13 mouse cellular contexts compared by ENCODE assay signal in the genomic region with DNA sequence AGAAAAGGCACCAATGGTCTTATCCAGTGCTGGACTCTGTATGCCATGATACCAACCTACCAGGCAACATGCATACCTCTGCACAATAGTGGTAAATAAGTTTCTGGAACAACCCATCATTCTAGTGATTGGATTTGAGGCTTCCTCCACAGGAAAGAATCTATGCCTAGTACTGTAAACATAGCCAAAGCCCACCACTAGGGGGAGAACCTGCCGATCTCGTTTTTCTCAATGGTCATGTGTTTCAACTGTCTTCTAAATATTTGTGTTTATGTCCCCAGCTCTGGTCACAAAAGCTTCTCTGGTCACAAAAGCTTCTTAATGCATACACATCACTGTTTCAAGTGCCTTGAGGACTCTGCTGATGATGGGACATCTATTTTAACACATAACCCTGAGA. TPM values are rescaled to one million over a fixed set of nuclear protein-coding genes. Genes with fewer than 3 reads are reported as not detected.
DNase-seq lines count a peak whose midpoint lies in the region; ATAC-seq and TF ChIP-seq lines count a peak whose summit lies in the region.
"Had no signal": no experiment of that assay in that cellular context is flagged by ENCODE, and none has a peak within 500 bp of the region (broad histone marks: within the 10 kb centered on the region; RNA-seq: fewer than 3 reads in every experiment).

No protein-coding gene starts in this region.

- TF ChIP-seq RAD21 in MEL (IDR thresholded peaks at IDR 0.05; ENCODE audit: low read depth, low read length) = peak; percentile 6

- H3K4me2 ChIP-seq in hindbrain, embryonic 11.5 days (replicated peaks; ENCODE audit: low read depth, low read length) = no peak overlapping the region
- H3K4me2 ChIP-seq in hindbrain, embryonic 13.5 days = no peak overlapping the region
- no peak overlapping the region for H3K4me2 ChIP-seq in forebrain, embryonic 16.5 days (ENCODE audit: low read length)
- H3K4me2 ChIP-seq: embryonic facial prominence, embryonic 13.5 days; limb, embryonic 15.5 days had no signal

- peak; percentile 17 for DNase-seq in hindbrain, embryonic 11.5 days (ENCODE audit: low spot score)
- DNase-seq in lung, postnatal 10 days = peak; percentile 11
- DNase-seq in lung, postnatal 4 days = no peak
- DNase-seq in MEL (ENCODE audit: low read depth, low spot score) = peak; percentile 6
- DNase-seq in lung, postnatal 36 days = peak; percentile 19
- no peak for DNase-seq in layer of hippocampus, adult 9-11 months
- DNase-seq: cerebellum, adult 2 months had no signal

- no peak for TF ChIP-seq POLR2A in MEL (IDR thresholded peaks at IDR 0.05; ENCODE audit: control insufficient read depth in 1 of 2, insufficient read depth in 1 of 2, low read depth in 1 of 2, low read length in 2 of 2, poor library complexity in 1 of 2)

- 51% methylated on average over 2 of the region's 2 CpGs for WGBS in hindbrain, embryonic 11.5 days
- 71% methylated on average over 2 of the region's 2 CpGs for WGBS in hindbrain, embryonic 13.5 days
- WGBS in forebrain, embryonic 16.5 days = 65% methylated on average over 2 of the region's 2 CpGs

- no peaks in the 10 kb centered on the region for H3K36me3 ChIP-seq in hindbrain, embryonic 11.5 days (ENCODE audit: control insufficient read depth, insufficient read depth, low read length)
- H3K36me3 ChIP-seq in hindbrain, embryonic 13.5 days = no peaks in the 10 kb centered on the region
- H3K36me3 ChIP-seq in MEL (ENCODE audit: control insufficient read depth in 1 of 2, insufficient read depth in 2 of 2, low read length in 2 of 2) = no peaks in the 10 kb centered on the region
- H3K36me3 ChIP-seq in forebrain, embryonic 16.5 days (ENCODE audit: control insufficient read depth, insufficient read depth) = no peaks in the 10 kb centered on the region
- H3K36me3 ChIP-seq: embryonic facial prominence, embryonic 13.5 days; hindbrain, embryonic 10.5 days; limb, embryonic 15.5 days had no signal

- no peak overlapping the region for H3K27ac ChIP-seq in hindbrain, embryonic 11.5 days (ENCODE audit: low read depth, low read length)
- H3K27ac ChIP-seq in hindbrain, embryonic 13.5 days = no peak overlapping the region
- H3K27ac ChIP-seq in MEL (ENCODE audit: control insufficient read depth, low read depth, low read length) = no peak overlapping the region
- no peak overlapping the region for H3K27ac ChIP-seq in forebrain, embryonic 16.5 days (ENCODE audit: low read length)
- H3K27ac ChIP-seq: embryonic facial prominence, embryonic 13.5 days; hindbrain, embryonic 10.5 days; limb, embryonic 15.5 days had no signal

- H3K4me3 ChIP-seq in hindbrain, embryonic 11.5 days (ENCODE audit: low read depth, low read length) = no peak overlapping the region
- H3K4me3 ChIP-seq in hindbrain, embryonic 13.5 days = no peak overlapping the region
- no peak overlapping the region for H3K4me3 ChIP-seq in MEL (ENCODE audit: control insufficient read depth in 1 of 2, insufficient read depth in 1 of 2, low read depth in 2 of 2, low read length in 2 of 2)
- no peak overlapping the region for H3K4me3 ChIP-seq in forebrain, embryonic 16.5 days (replicated peaks; ENCODE audit: low read length)
- H3K4me3 ChIP-seq: embryonic facial prominence, embryonic 13.5 days; hindbrain, embryonic 10.5 days; limb, embryonic 15.5 days had no signal

- H3K9ac ChIP-seq in hindbrain, embryonic 11.5 days (ENCODE audit: low read depth, low read length) = no peak overlapping the region
- H3K9ac ChIP-seq in hindbrain, embryonic 13.5 days = no peak overlapping the region
- H3K9ac ChIP-seq in MEL (ENCODE audit: control insufficient read depth, low read depth, low read length, poor library complexity, severe bottlenecking) = no peak overlapping the region
- H3K9ac ChIP-seq in forebrain, embryonic 16.5 days (replicated peaks; ENCODE audit: low read depth, low read length) = no peak overlapping the region
- H3K9ac ChIP-seq: embryonic facial prominence, embryonic 13.5 days; limb, embryonic 15.5 days had no signal

- H3K9me3 ChIP-seq in hindbrain, embryonic 11.5 days (ENCODE audit: control insufficient read depth, low read length) = no peaks in the 10 kb centered on the region
- H3K9me3 ChIP-seq in hindbrain, embryonic 13.5 days = no peaks in the 10 kb centered on the region
- H3K9me3 ChIP-seq in MEL (replicated peaks; ENCODE audit: insufficient read depth, low read length) = no peaks in the 10 kb centered on the region
- no peaks in the 10 kb centered on the region for H3K9me3 ChIP-seq in forebrain, embryonic 16.5 days (ENCODE audit: control insufficient read depth, low read length)
- H3K9me3 ChIP-seq: embryonic facial prominence, embryonic 13.5 days; hindbrain, embryonic 10.5 days; limb, embryonic 15.5 days had no signal

- no peaks in the 10 kb centered on the region for H3K27me3 ChIP-seq in hindbrain, embryonic 11.5 days (ENCODE audit: control insufficient read depth, insufficient read depth, low read length)
- H3K27me3 ChIP-seq in hindbrain, embryonic 13.5 days = no peaks in the 10 kb centered on the region
- H3K27me3 ChIP-seq in MEL (ENCODE audit: control insufficient read depth in 1 of 2, insufficient read depth in 2 of 2, low read length in 2 of 2) = no peaks in the 10 kb centered on the region
- H3K27me3 ChIP-seq in forebrain, embryonic 16.5 days (replicated peaks; ENCODE audit: control insufficient read depth, insufficient read depth, low read length) = no peaks in the 10 kb centered on the region
- H3K27me3 ChIP-seq: embryonic facial prominence, embryonic 13.5 days; limb, embryonic 15.5 days had no signal

- TF ChIP-seq EP300 in MEL (IDR thresholded peaks at IDR 0.05; ENCODE audit: low read depth in 1 of 2, low read length in 2 of 2) = no peak

- H3K4me1 ChIP-seq in hindbrain, embryonic 11.5 days (replicated peaks; ENCODE audit: control insufficient read depth, insufficient read depth, low read length) = no peaks in the 10 kb centered on the region
- H3K4me1 ChIP-seq in hindbrain, embryonic 13.5 days (replicated peaks) = no peaks in the 10 kb centered on the region
- no peaks in the 10 kb centered on the region for H3K4me1 ChIP-seq in MEL (ENCODE audit: control insufficient read depth in 1 of 2, insufficient read depth in 2 of 2, low read length in 2 of 2)
- no peaks in the 10 kb centered on the region for H3K4me1 ChIP-seq in forebrain, embryonic 16.5 days (replicated peaks; ENCODE audit: control insufficient read depth, insufficient read depth, low read length)
- H3K4me1 ChIP-seq: embryonic facial prominence, embryonic 13.5 days; hindbrain, embryonic 10.5 days; limb, embryonic 15.5 days had no signal

- ATAC-seq in hindbrain, embryonic 11.5 days (ENCODE audit: low FRiP score) = no peak
- no peak for ATAC-seq in hindbrain, embryonic 13.5 days (ENCODE audit: low FRiP score)
- no peak for ATAC-seq in forebrain, embryonic 16.5 days
- ATAC-seq: forebrain, embryonic 14.5 days had no signal

- peak in 1 of 3 experiments; percentile 29; a peak in 2 of 6 replicates for TF ChIP-seq CTCF in MEL (IDR thresholded peaks at IDR 0.05 in 2 of 3, conservative IDR thresholded peaks at IDR 0.05 in 1 of 3; ENCODE audit: control insufficient read depth in 1 of 3, insufficient read depth in 1 of 3, low read depth in 2 of 3, low read length in 3 of 3, poor library complexity in 1 of 3, severe bottlenecking in 1 of 3)

- no peaks in the 10 kb centered on the region for H3K79me2 ChIP-seq in MEL (ENCODE audit: control insufficient read depth, insufficient read depth, low read length, poor library complexity)

TF ChIP-seq in MEL, 35 proteins besides CTCF, POLR2A, EP300 and RAD21:
- TF ChIP-seq MXI1 (IDR thresholded peaks at IDR 0.05; ENCODE audit: low read depth, low read length) (no peak), SMC3 (IDR thresholded peaks at IDR 0.05; ENCODE audit: low read depth, low read length) (peak; percentile 37), MEF2A (IDR thresholded peaks at IDR 0.05; ENCODE audit: extremely low read depth, insufficient replicate concordance, low read depth, low read length, poor library complexity, severe bottlenecking) (no peak)
TF ChIP-seq in MEL: peak in this region for 1.

RNA-seq across cellular contexts. Expression of a gene that starts 43.4 kb away (rescaled TPM):
- polyA plus RNA-seq in hindbrain, embryonic 11.5 days (2014; fragmentation: Nextera tagmentation; extraction: Ambion mirVana) = 357 and 383 TPM in 2 replicates
- 244 and 250 TPM in 2 replicates for polyA plus RNA-seq in hindbrain, embryonic 13.5 days (2015; fragmentation: Nextera tagmentation; extraction: Ambion mirVana)
- not detected in 2 replicates for total RNA-seq in MEL (2012; rRNA removed)
- not detected for polyA plus RNA-seq in MEL (2012; ENCODE audit: insufficient read depth in 1 of 2, insufficient read length in 2 of 2, low read depth in 1 of 2, low replicate concordance in 2 of 2, missing spikeins in 1 of 2)
- 118 and 132 TPM in 2 replicates for polyA plus RNA-seq in forebrain, embryonic 16.5 days (2015; fragmentation: Nextera tagmentation; extraction: Ambion mirVana)

Comparison
In these comparisons a context has a peak if more than half of its experiments do, and no peak if none do; other contexts are left out.
1. DNase-seq: peak in hindbrain, embryonic 11.5 days (single experiment), lung, postnatal 10 days (single experiment), MEL (single experiment) and lung, postnatal 36 days (single experiment); none in lung, postnatal 4 days (0 of 2) and layer of hippocampus, adult 9-11 months (single experiment).
2. RNA of a gene that starts 43.4 kb away (polyA plus RNA-seq): 357 to 383 TPM in hindbrain, embryonic 11.5 days, 244 to 250 TPM in hindbrain, embryonic 13.5 days and 118 to 132 TPM in forebrain, embryonic 16.5 days; not detected in MEL; every median in the first group is over 100 times any median in the second.